Mouse (Mus musculus) midbrain, embryonic 15.5 days (tissue): Measurements from ENCODE around the gene Ubqlnl. TPM values are rescaled to one million over a fixed set of nuclear protein-coding genes. Genes with fewer than 3 reads are reported as not detected.

Source experiments
- ATAC-seq: fragments of 200-750 bp; cut with Nextera tagmentation; replicated peaks from 2 replicates; pipeline ENCODE4 v1.8.0; 2017; ENCODE audit warnings: moderate TSS enrichment
- H3K27ac ChIP-seq: fragments of 300-500 bp; sonication (generic); 2 replicates; pipeline ENCODE4 v1.5.1; 2015; ENCODE audit warnings: mild to moderate bottlenecking, inconsistent platforms
- H3K27me3 ChIP-seq: fragments of 300-500 bp; sonication (generic); replicated peaks from 2 replicates; pipeline ENCODE4 v1.6.1; 2015; ENCODE audit warnings: inconsistent platforms
- H3K36me3 ChIP-seq: fragments of 300-500 bp; sonication (generic); replicated peaks from 2 replicates; pipeline ENCODE4 v1.6.1; 2015; ENCODE audit warnings: inconsistent platforms
- H3K4me1 ChIP-seq: fragments of 300-500 bp; sonication (generic); 2 replicates; pipeline ENCODE4 v1.6.1; 2015; ENCODE audit warnings: inconsistent platforms
- H3K4me2 ChIP-seq: fragments of 300-500 bp; sonication (generic); 2 replicates; pipeline ENCODE4 v1.6.1; 2015; ENCODE audit warnings: inconsistent platforms, mild to moderate bottlenecking, moderate library complexity
- H3K4me3 ChIP-seq: fragments of 300-500 bp; sonication (generic); 2 replicates; pipeline ENCODE4 v1.5.1; 2015; ENCODE audit warnings: mild to moderate bottlenecking, inconsistent platforms
- H3K9ac ChIP-seq: fragments of 300-500 bp; sonication (generic); 2 replicates; pipeline ENCODE4 v1.6.1; 2015; ENCODE audit warnings: mild to moderate bottlenecking, inconsistent platforms
- H3K9me3 ChIP-seq: fragments of 300-500 bp; sonication (generic); 2 replicates; pipeline ENCODE4 v1.6.1; 2016; ENCODE audit warnings: inconsistent platforms
- WGBS: fragments of 180-500 bp; shearing (Covaris S2); methylation state at CpG from one replicate; pipeline ENCODE4 v1.1.7; 2015; ENCODE audit warnings: mixed read lengths; 5-methylcytosine and 5-hydroxymethylcytosine counted together
- polyA plus RNA-seq: library from polyadenylated mRNA; unstranded; fragments of >200 nt; fragmentation: Nextera tagmentation; extraction: Ambion mirVana; gene quantifications from 2 replicates; pipeline ENCODE4 v1.2.1, GENCODE M21; 2015

Ubqlnl gene
- polyA plus RNA-seq, 1 experiment from 2014 or later: not detected

- Histone ChIP-seq H3K4me1 (no peaks in the 10 kb centered on the region), H3K4me2 (no peak within 1 kb of the TSS)
- no peak for ATAC-seq
These were observed 45.7 kb downstream of the Ubqlnl start, which contains the start of gene Olfr646 for GRCm38 (mm10) chr7:104104757-104104972. Olfr646 (plus strand) TSS chr7:104104873.

GRCm38 (mm10) chr7:104103913-104104756 lies 46.2 kb downstream of the Ubqlnl start:
- Histone ChIP-seq H3K9me3 (no peaks in the 10 kb centered on the region), H3K4me1 (no peaks in the 10 kb centered on the region), H3K4me2 (no peak overlapping the region), H3K27me3 (no peaks in the 10 kb centered on the region), H3K36me3 (no peaks in the 10 kb centered on the region), H3K9ac (no peak overlapping the region), H3K27ac (no peak overlapping the region), H3K4me3 (no peak overlapping the region)
- no peak for ATAC-seq
- WGBS: 70% methylated on average over 4 of the region's 4 CpGs

More at GRCm38 (mm10) chr7:104104757-104104972, 45.7 kb downstream of the Ubqlnl start, which contains the start of gene Olfr646:
- Histone ChIP-seq H3K36me3 (no peaks in the 10 kb centered on the region), H3K4me3 (no peak within 1 kb of the TSS), H3K9me3 (no peaks in the 10 kb centered on the region), H3K9ac (no peak within 1 kb of the TSS), H3K27ac (no peak within 1 kb of the TSS), H3K27me3 (no peaks in the 10 kb centered on the region)

Other genes starting within 250 kb of the Ubqlnl start
- gene Olfr65, start 247.1 kb downstream of the Ubqlnl start, polyA plus RNA-seq: not detected in 2 replicates
- gene Olfr631, start 221.7 kb downstream of the Ubqlnl start, polyA plus RNA-seq: not detected in 2 replicates
- not detected in 2 replicates for gene Olfr632, start 216.2 kb downstream of the Ubqlnl start, polyA plus RNA-seq
- not detected in 2 replicates for gene Olfr633, start 206.1 kb downstream of the Ubqlnl start, polyA plus RNA-seq
- 0.01 and 0.03 TPM in 2 replicates for gene Olfr635, start 179.4 kb downstream of the Ubqlnl start, polyA plus RNA-seq
- gene Olfr638, start 151.8 kb downstream of the Ubqlnl start, polyA plus RNA-seq: not detected in 2 replicates
- 0.04 TPM in 1 of 2 replicates, not detected in the other for gene Olfr639, start 133.3 kb downstream of the Ubqlnl start, polyA plus RNA-seq
- not detected in 2 replicates for gene Olfr640, start 125.0 kb downstream of the Ubqlnl start, polyA plus RNA-seq
- gene Olfr641, start 115.1 kb downstream of the Ubqlnl start, polyA plus RNA-seq: not detected in 2 replicates
- not detected in 2 replicates for gene Olfr642, start 97.9 kb downstream of the Ubqlnl start, polyA plus RNA-seq
- not detected in 2 replicates for gene 4930516K23Rik, start 89.1 kb downstream of the Ubqlnl start, polyA plus RNA-seq
- gene Olfr644, start 78.7 kb downstream of the Ubqlnl start, polyA plus RNA-seq: not detected in 2 replicates
- not detected in 2 replicates for gene Olfr645, start 65.1 kb downstream of the Ubqlnl start, polyA plus RNA-seq
- not detected in 2 replicates for gene Olfr646, start 45.7 kb downstream of the Ubqlnl start, polyA plus RNA-seq
- gene Ubqln5, start 20.7 kb downstream of the Ubqlnl start, polyA plus RNA-seq: not detected in 2 replicates
- gene Olfr643, start 13.2 kb downstream of the Ubqlnl start, polyA plus RNA-seq: not detected in 2 replicates
- not detected in 2 replicates for gene Ubqln3, start 7.3 kb downstream of the Ubqlnl start, polyA plus RNA-seq
- not detected in 2 replicates for gene Olfm5, start 14.3 kb upstream of the Ubqlnl start, polyA plus RNA-seq
- gene Olfr648, start 32.8 kb upstream of the Ubqlnl start, polyA plus RNA-seq: 0.38 and 0.56 TPM in 2 replicates
- not detected in 2 replicates for gene Olfr649, start 45.4 kb upstream of the Ubqlnl start, polyA plus RNA-seq
- 0.24 and 0.31 TPM in 2 replicates for gene Trim6, start 68.2 kb upstream of the Ubqlnl start, polyA plus RNA-seq
- 0.94 and 1.2 TPM in 2 replicates for gene Trim34a, start 93.9 kb upstream of the Ubqlnl start, polyA plus RNA-seq
- 0.15 and 0.30 TPM in 2 replicates for gene Trim5, start 137.5 kb upstream of the Ubqlnl start, polyA plus RNA-seq
- 1.3 and 2.1 TPM in 2 replicates for gene Trim12a, start 164.9 kb upstream of the Ubqlnl start, polyA plus RNA-seq
- gene Trim34b, start 178.9 kb upstream of the Ubqlnl start, polyA plus RNA-seq: not detected in 2 replicates
- gene Trim12c, start 202.8 kb upstream of the Ubqlnl start, polyA plus RNA-seq: 1.5 and 2.0 TPM in 2 replicates
- 0.05 TPM in 1 of 2 replicates, not detected in the other for gene Trim30b, start 219.3 kb upstream of the Ubqlnl start, polyA plus RNA-seq